Mouse (Mus musculus) ES-E14 (cell line): ENCODE measurements around the gene Pcp4l1.

ENCODE experiments used
- CHD2 ChIP-seq: IDR thresholded peaks from 2 replicates; pipeline ENCODE4 v1.6.1; 2014; ENCODE audit warnings: mild to moderate bottlenecking, low read depth, low read length, inconsistent platforms
- ZC3H11A ChIP-seq: IDR thresholded peaks from 2 replicates; pipeline ENCODE4 v1.6.1; 2012; ENCODE audit warnings: low read depth, mild to moderate bottlenecking, inconsistent platforms, low read length, borderline replicate concordance

- TF ChIP-seq CHD2 = no peak
- TF ChIP-seq ZC3H11A = no peak
These were observed 4.7 kb upstream of the Pcp4l1 start for GRCm38 (mm10) chr1:171200769-171201168.
